Mouse (Mus musculus) adrenal gland, postnatal 10 days (tissue): ENCODE measurements around the gene Hip1. TPM values are rescaled to one million over a fixed set of nuclear protein-coding genes. Genes with fewer than 3 reads are reported as not detected.

ENCODE experiments used
- DNase-seq: peaks from one replicate; pipeline ENCODE4 v3.0.0; 2021; ENCODE audit warnings: mixed read lengths
- long read RNA-seq, 2 experiments: library from polyadenylated mRNA; stranded (forward); transcript quantifications; one replicate each; pipeline ENCODE4 v2.0.0; 2021
- total RNA-seq, 2 experiments: library from RNA; stranded (reverse); gene quantifications; 2 replicates each; pipeline ENCODE4 v1.2.3; 2021

Gene Hip1
- 10 to 100 TPM; 33.7 to 39.3 TPM for total RNA-seq
- long read RNA-seq, experiment 1, partial matches to known transcripts = 3 of 16 reads
- long read RNA-seq, experiment 1, other reads (novel, unspliced or antisense) = 13 of 16 reads
- long read RNA-seq, experiment 2, full-length matches to known transcripts = 1 of 8 reads
- long read RNA-seq, experiment 2, partial matches to known transcripts = 0 of 8 reads
- long read RNA-seq, experiment 2, other reads (novel, unspliced or antisense) = 7 of 8 reads

- peak; percentile 98 for DNase-seq
Measured at GRCm38 (mm10) chr5:135544865-135545797, at the start of gene Hip1. Hip1 (minus strand) TSS chr5:135545120.

- DNase-seq = no peak
Measured at GRCm38 (mm10) chr5:135589996-135590784, 45.3 kb upstream of the Hip1 start.

GRCm38 (mm10) chr5:135587764-135588163 lies 42.8 kb upstream of the Hip1 start:
- DNase-seq = no peak

- DNase-seq = no peak
Measured at GRCm38 (mm10) chr5:135585691-135586090, 40.8 kb upstream of the Hip1 start.

GRCm38 (mm10) chr5:135582330-135582729 lies 37.4 kb upstream of the Hip1 start:
- DNase-seq = no peak

GRCm38 (mm10) chr5:135579331-135579751 lies 34.4 kb upstream of the Hip1 start:
- DNase-seq = no peak

- DNase-seq = peak; percentile 5
Measured at GRCm38 (mm10) chr5:135576055-135576454, 31.1 kb upstream of the Hip1 start.

GRCm38 (mm10) chr5:135573006-135573405 lies 28.1 kb upstream of the Hip1 start, which contains the start of gene Ccl24:
Ccl24 (minus strand) TSS chr5:135573049.
- no peak for DNase-seq

- no peak for DNase-seq
Measured at GRCm38 (mm10) chr5:135568698-135569097, 23.8 kb upstream of the Hip1 start.

- DNase-seq = no peak
Measured at GRCm38 (mm10) chr5:135567556-135568265, 22.8 kb upstream of the Hip1 start.

GRCm38 (mm10) chr5:135563469-135563868 lies 18.5 kb upstream of the Hip1 start, which contains the start of gene Ccl26:
Ccl26 (minus strand) TSS chr5:135563569.
- DNase-seq = no peak

GRCm38 (mm10) chr5:135557671-135558070 lies 12.8 kb upstream of the Hip1 start:
- no peak for DNase-seq

GRCm38 (mm10) chr5:135557051-135557450 lies 12.1 kb upstream of the Hip1 start:
- DNase-seq = no peak

- DNase-seq = no peak
Measured at GRCm38 (mm10) chr5:135556259-135556658, 11.3 kb upstream of the Hip1 start.

GRCm38 (mm10) chr5:135551591-135551990 lies 6.7 kb upstream of the Hip1 start:
- no peak for DNase-seq

- peak; percentile 24 for DNase-seq
Measured at GRCm38 (mm10) chr5:135550910-135551309, 6.0 kb upstream of the Hip1 start.

- DNase-seq = no peak
Measured at GRCm38 (mm10) chr5:135547990-135548389, 3.1 kb upstream of the Hip1 start.

- peak; percentile 19 for DNase-seq
Measured at GRCm38 (mm10) chr5:135544032-135544558, 825 bp downstream of the Hip1 start.

- DNase-seq = no peak
Measured at GRCm38 (mm10) chr5:135537794-135538214, 7.1 kb downstream of the Hip1 start.

GRCm38 (mm10) chr5:135537326-135537725 lies 7.6 kb downstream of the Hip1 start:
- peak; percentile 24 for DNase-seq

GRCm38 (mm10) chr5:135535867-135536266 lies 9.1 kb downstream of the Hip1 start:
- no peak for DNase-seq
